Mouse (Mus musculus): Measurements from ENCODE around the gene Nudt22.

GRCm38 (mm10) chr19:6968491-6969271 is 27.2 kb downstream of the Nudt22 start:
- TF ChIP-seq CTCF (IDR thresholded peaks at IDR 0.05) (no peak), EP300 (IDR thresholded peaks at IDR 0.05; ENCODE audit: insufficient read depth, low read depth, low read length) (no peak)
